Mouse (Mus musculus): Measurements from ENCODE around the gene Fbxw11. TPM values are rescaled to one million over a fixed set of nuclear protein-coding genes. Genes with fewer than 3 reads are reported as not detected.

Fbxw11 gene
- polyA plus RNA-seq, 1 experiment from 2014 or later: 65.1 TPM

Other genes with a start within 250 kb of the Fbxw11 start
- gene Ubtd2, start 187.4 kb upstream of the Fbxw11 start, polyA plus RNA-seq (2015; fragmentation: Nextera tagmentation; extraction: Ambion mirVana): 74.5 and 75.1 TPM in 2 replicates
- gene Efcab9, start 110.6 kb upstream of the Fbxw11 start, polyA plus RNA-seq (2015; fragmentation: Nextera tagmentation; extraction: Ambion mirVana): 0.29 TPM in 1 of 2 replicates, not detected in the other
- 3.5 and 3.7 TPM in 2 replicates for gene Stk10, start 109.4 kb upstream of the Fbxw11 start, polyA plus RNA-seq (2015; fragmentation: Nextera tagmentation; extraction: Ambion mirVana)
- not detected in 2 replicates for gene Smim23, start 181.9 kb downstream of the Fbxw11 start, polyA plus RNA-seq (2015; fragmentation: Nextera tagmentation; extraction: Ambion mirVana)

Data from embryonic facial prominence, embryonic 15.5 days (tissue).